Mouse (Mus musculus): Measurements from ENCODE around the gene Slc27a2. TPM values are rescaled to one million over a fixed set of nuclear protein-coding genes. Genes with fewer than 3 reads are reported as not detected.
A peak's percentile ranks its signal among the peaks of the same experiment; 100 is the strongest.
"Not testable (repeated sequence)": the region's sequence is repeated elsewhere in the genome, so short reads cannot be mapped to it uniquely, and the experiment has no call there.

Slc27a2 gene
- polyA plus RNA-seq, 1 experiment from 2014 or later: 41.1 TPM

GRCm38 (mm10) chr2:126519872-126520581 lies 32.2 kb upstream of the Slc27a2 start:
- Histone ChIP-seq H3K27me3 (replicated peaks; ENCODE audit: control insufficient read depth, insufficient read depth, low read length) (no peaks in the 10 kb centered on the region), H3K4me3 (ENCODE audit: low read depth, low read length) (no peak overlapping the region), H3K4me2 (replicated peaks; ENCODE audit: low read depth) (no peak overlapping the region), H3K36me3 (ENCODE audit: control insufficient read depth, insufficient read depth) (no peaks in the 10 kb centered on the region), H3K9me3 (ENCODE audit: control insufficient read depth) (no peaks in the 10 kb centered on the region), H3K9ac (ENCODE audit: low read depth, low read length) (no peak overlapping the region), H3K4me1 (replicated peaks; ENCODE audit: control insufficient read depth, insufficient read depth, low read length) (no peaks in the 10 kb centered on the region), H3K27ac (ENCODE audit: low read depth, low read length) (no peak overlapping the region)
- 0 out of 2 replicates have a peak, but pooled peaks have one; percentile 6 for ATAC-seq
- WGBS: 59% methylated on average over 11 of the region's 11 CpGs
- TF ChIP-seq CTCF (IDR thresholded peaks at IDR 0.05; ENCODE audit: low read depth): no peak

GRCm38 (mm10) chr2:126520828-126521227 lies 31.4 kb upstream of the Slc27a2 start:
- Histone ChIP-seq H3K36me3 (ENCODE audit: control insufficient read depth, insufficient read depth) (no peaks in the 10 kb centered on the region), H3K27me3 (replicated peaks; ENCODE audit: control insufficient read depth, insufficient read depth, low read length) (no peaks in the 10 kb centered on the region), H3K9ac (ENCODE audit: low read depth, low read length) (no peak overlapping the region), H3K9me3 (ENCODE audit: control insufficient read depth) (no peaks in the 10 kb centered on the region), H3K4me2 (replicated peaks; ENCODE audit: low read depth) (no peak overlapping the region), H3K4me3 (ENCODE audit: low read depth, low read length) (no peak overlapping the region), H3K4me1 (replicated peaks; ENCODE audit: control insufficient read depth, insufficient read depth, low read length) (no peaks in the 10 kb centered on the region), H3K27ac (ENCODE audit: low read depth, low read length) (no peak overlapping the region)
- 14% methylated on average over 7 of the region's 7 CpGs for WGBS
- peak; percentile 83 for TF ChIP-seq CTCF (IDR thresholded peaks at IDR 0.05; ENCODE audit: low read depth)
- ATAC-seq: no peak

DNA sequence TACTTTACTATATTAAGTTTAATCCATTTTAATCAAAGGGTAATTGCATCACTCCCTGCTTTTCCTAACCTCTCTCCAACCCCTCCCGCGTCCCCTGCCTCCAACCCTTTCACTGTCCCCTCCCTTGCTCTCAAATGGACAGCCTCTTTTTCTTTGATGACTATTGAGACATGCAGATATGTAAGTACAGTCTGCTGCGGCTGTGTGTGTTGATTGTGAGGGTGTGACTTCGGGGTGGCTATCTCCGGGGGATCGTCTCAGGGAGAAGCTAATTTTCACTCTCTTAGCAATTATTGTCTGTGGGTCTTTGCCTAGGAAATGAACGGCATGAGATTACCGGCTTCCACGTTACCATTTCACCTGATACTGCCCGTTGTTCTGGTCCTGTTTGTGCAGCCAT lies 30.7 kb upstream of the Slc27a2 start:
- no peak for TF ChIP-seq CTCF (IDR thresholded peaks at IDR 0.05; ENCODE audit: low read depth)
- Histone ChIP-seq H3K9me3 (ENCODE audit: control insufficient read depth) (no peaks in the 10 kb centered on the region), H3K27me3 (replicated peaks; ENCODE audit: control insufficient read depth, insufficient read depth, low read length) (no peaks in the 10 kb centered on the region), H3K9ac (ENCODE audit: low read depth, low read length) (no peak overlapping the region), H3K4me1 (replicated peaks; ENCODE audit: control insufficient read depth, insufficient read depth, low read length) (no peaks in the 10 kb centered on the region), H3K36me3 (ENCODE audit: control insufficient read depth, insufficient read depth) (no peaks in the 10 kb centered on the region), H3K27ac (ENCODE audit: low read depth, low read length) (no peak overlapping the region), H3K4me3 (ENCODE audit: low read depth, low read length) (no peak overlapping the region), H3K4me2 (replicated peaks; ENCODE audit: low read depth) (no peak overlapping the region)
- WGBS: 66% methylated on average over 10 of the region's 10 CpGs
- no peak for ATAC-seq

GRCm38 (mm10) chr2:126522056-126522455 lies 30.2 kb upstream of the Slc27a2 start:
- Histone ChIP-seq H3K27me3 (replicated peaks; ENCODE audit: control insufficient read depth, insufficient read depth, low read length) (no peaks in the 10 kb centered on the region), H3K4me1 (replicated peaks; ENCODE audit: control insufficient read depth, insufficient read depth, low read length) (no peaks in the 10 kb centered on the region), H3K4me3 (ENCODE audit: low read depth, low read length) (no peak overlapping the region), H3K27ac (ENCODE audit: low read depth, low read length) (no peak overlapping the region), H3K4me2 (replicated peaks; ENCODE audit: low read depth) (no peak overlapping the region), H3K9ac (ENCODE audit: low read depth, low read length) (no peak overlapping the region), H3K36me3 (ENCODE audit: control insufficient read depth, insufficient read depth) (no peaks in the 10 kb centered on the region), H3K9me3 (ENCODE audit: control insufficient read depth) (no peaks in the 10 kb centered on the region)
- TF ChIP-seq CTCF (IDR thresholded peaks at IDR 0.05; ENCODE audit: low read depth): no peak
- no peak for ATAC-seq
- 68% methylated on average over 8 of the region's 8 CpGs for WGBS

DNA sequence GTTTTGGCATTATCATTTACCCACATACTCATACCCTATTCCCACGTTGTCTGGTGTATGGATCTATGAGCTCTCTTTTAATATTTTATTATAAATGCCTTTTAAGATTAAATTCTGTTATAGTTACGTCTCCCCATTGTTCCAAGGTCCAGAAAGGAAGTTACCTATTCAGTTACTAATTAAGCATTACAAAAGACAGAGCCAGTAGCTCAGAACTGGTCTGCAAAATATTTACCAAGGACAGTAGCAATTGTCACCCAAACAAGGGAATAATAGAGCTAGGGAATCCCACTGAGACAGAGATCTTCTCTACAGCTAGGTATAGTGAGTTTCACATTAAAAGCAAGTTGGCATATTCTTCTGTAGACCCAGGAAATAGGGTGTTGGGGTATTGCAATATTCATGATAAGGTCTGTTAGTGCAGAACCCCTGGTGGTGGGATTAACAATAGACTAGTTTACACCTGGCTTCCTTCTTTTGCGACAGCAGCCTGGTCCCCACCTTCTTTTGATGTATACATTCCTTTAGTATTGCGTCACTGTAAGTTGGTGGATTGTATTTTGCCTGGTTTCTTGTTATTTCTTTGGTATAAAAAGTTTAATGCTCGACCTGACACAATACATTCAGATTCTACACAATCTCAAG lies 29.0 kb upstream of the Slc27a2 start:
- ATAC-seq; H3K4me1 ChIP-seq (replicated peaks; ENCODE audit: control insufficient read depth, insufficient read depth, low read length); H3K36me3 ChIP-seq (ENCODE audit: control insufficient read depth, insufficient read depth); H3K9ac ChIP-seq (ENCODE audit: low read depth, low read length); H3K27me3 ChIP-seq (replicated peaks; ENCODE audit: control insufficient read depth, insufficient read depth, low read length); H3K27ac ChIP-seq (ENCODE audit: low read depth, low read length); H3K4me2 ChIP-seq (replicated peaks; ENCODE audit: low read depth); H3K9me3 ChIP-seq (ENCODE audit: control insufficient read depth); H3K4me3 ChIP-seq (ENCODE audit: low read depth, low read length): not testable (repeated sequence)
- WGBS: 42% methylated on average over 5 of the region's 5 CpGs

GRCm38 (mm10) chr2:126524271-126524670 lies 27.9 kb upstream of the Slc27a2 start:
- Histone ChIP-seq H3K27ac (ENCODE audit: low read depth, low read length) (no peak overlapping the region), H3K9me3 (ENCODE audit: control insufficient read depth) (no peaks in the 10 kb centered on the region), H3K4me1 (replicated peaks; ENCODE audit: control insufficient read depth, insufficient read depth, low read length) (no peaks in the 10 kb centered on the region), H3K27me3 (replicated peaks; ENCODE audit: control insufficient read depth, insufficient read depth, low read length) (no peaks in the 10 kb centered on the region), H3K36me3 (ENCODE audit: control insufficient read depth, insufficient read depth) (no peaks in the 10 kb centered on the region), H3K4me3 (ENCODE audit: low read depth, low read length) (no peak overlapping the region), H3K4me2 (replicated peaks; ENCODE audit: low read depth) (no peak overlapping the region), H3K9ac (ENCODE audit: low read depth, low read length) (no peak overlapping the region)
- no peak for ATAC-seq
- WGBS: 89% methylated on average over 2 of the region's 2 CpGs
- TF ChIP-seq CTCF (IDR thresholded peaks at IDR 0.05; ENCODE audit: low read depth): no peak

Data from intestine, postnatal 0 days (tissue).